Mouse (Mus musculus) T-cell, adult 2 months (primary cell): Measurements from ENCODE around the gene Acss2.
"Not testable (repeated sequence)": the region's sequence is repeated elsewhere in the genome, so short reads cannot be mapped to it uniquely, and the experiment has no call there.

ENCODE experiments used
- DNase-seq: peaks from one replicate; pipeline ENCODE4 v3.0.0; 2022; ENCODE audit warnings: low spot score

Gene Acss2

GRCm38 (mm10) chr2:155538463-155539057 is 20.8 kb downstream of the Acss2 start:
- DNase-seq = not testable (repeated sequence)

GRCm38 (mm10) chr2:155539696-155540095 is 21.9 kb downstream of the Acss2 start:
- no peak for DNase-seq

- no peak for DNase-seq
These were observed 23.2 kb downstream of the Acss2 start for GRCm38 (mm10) chr2:155540822-155541458.

GRCm38 (mm10) chr2:155546955-155547354 is 29.2 kb downstream of the Acss2 start:
- no peak for DNase-seq

GRCm38 (mm10) chr2:155552336-155552735 is 34.6 kb downstream of the Acss2 start:
- DNase-seq = no peak

- peak; percentile 74 for DNase-seq
These were observed 35.2 kb downstream of the Acss2 start for GRCm38 (mm10) chr2:155552949-155553354.

- peak; percentile 16 for DNase-seq
These were observed 36.8 kb downstream of the Acss2 start for GRCm38 (mm10) chr2:155554426-155554985.

- DNase-seq = no peak
These were observed 44.5 kb downstream of the Acss2 start for GRCm38 (mm10) chr2:155562209-155562608.

- DNase-seq = no peak
These were observed 45.2 kb downstream of the Acss2 start for GRCm38 (mm10) chr2:155562934-155563333.

GRCm38 (mm10) chr2:155567751-155568150 is 50.0 kb downstream of the Acss2 start:
- no peak for DNase-seq

GRCm38 (mm10) chr2:155569223-155569807 is 51.6 kb downstream of the Acss2 start:
- DNase-seq = no peak

- DNase-seq = no peak
These were observed 55.3 kb downstream of the Acss2 start for GRCm38 (mm10) chr2:155573001-155573400.

- DNase-seq = no peak
These were observed 56.2 kb downstream of the Acss2 start for GRCm38 (mm10) chr2:155573996-155574395.

- no peak for DNase-seq
These were observed 57.0 kb downstream of the Acss2 start for GRCm38 (mm10) chr2:155574700-155575099.

- no peak for DNase-seq
These were observed 58.9 kb downstream of the Acss2 start for GRCm38 (mm10) chr2:155576656-155577055.

- no peak for DNase-seq
These were observed 62.6 kb downstream of the Acss2 start for GRCm38 (mm10) chr2:155580331-155580730.

GRCm38 (mm10) chr2:155582384-155582995 is 64.7 kb downstream of the Acss2 start:
- no peak for DNase-seq

- no peak for DNase-seq
These were observed 65.2 kb downstream of the Acss2 start for GRCm38 (mm10) chr2:155582996-155583395.

- DNase-seq = peak; percentile 28
These were observed 66.3 kb downstream of the Acss2 start for GRCm38 (mm10) chr2:155583927-155584530.

GRCm38 (mm10) chr2:155585082-155585481 is 67.3 kb downstream of the Acss2 start:
- DNase-seq = no peak

GRCm38 (mm10) chr2:155585486-155585885 is 67.7 kb downstream of the Acss2 start:
- DNase-seq = no peak

- no peak for DNase-seq
These were observed 70.4 kb downstream of the Acss2 start for GRCm38 (mm10) chr2:155588136-155588535.
